Mouse (Mus musculus) lung, postnatal 0 days (tissue): Measurements from ENCODE around the gene Patz1.
A peak's percentile ranks its signal among the peaks of the same experiment; 100 is the strongest.

Experiments used
- CTCF ChIP-seq: IDR thresholded peaks from 2 replicates; pipeline ENCODE4 v1.5.1; 2016; ENCODE audit warnings: antibody characterized with exemption, mild to moderate bottlenecking
- EP300 ChIP-seq: IDR thresholded peaks from 2 replicates; pipeline ENCODE4 v1.6.1; 2016; ENCODE audit warnings: antibody characterized with exemption, mild to moderate bottlenecking, control low read depth

- TF ChIP-seq CTCF (no peak), EP300 (peak; percentile 45; the same call in 1 of the 2 replicates)
Observed at GRCm38 (mm10) chr11:3302792-3303191, 14.1 kb downstream of the Patz1 start.
